Mouse (Mus musculus): ENCODE data around the gene Mrpl58. TPM values are rescaled to one million over a fixed set of nuclear protein-coding genes. Genes with fewer than 3 reads are reported as not detected.
"Not testable (repeated sequence)": the region's sequence is repeated elsewhere in the genome, so short reads cannot be mapped to it uniquely, and the experiment has no call there.

The Mrpl58 gene
- total RNA-seq, 4 experiments from 2014 or later = 79.1 to 92.9 (median 87.4) TPM

- DNase-seq (ENCODE audit: low spot score in 2 of 2) = peak; percentile 79 to 82
These were observed 21.6 kb upstream of the Mrpl58 start, which contains the start of gene Cdr2l for GRCm38 (mm10) chr11:115381743-115382539. TSS of gene Cdr2l (plus strand) at chr11:115381916.

- DNase-seq (ENCODE audit: low spot score in 2 of 2) = no peak
These were observed 20.7 kb upstream of the Mrpl58 start for GRCm38 (mm10) chr11:115382891-115383290.

GRCm38 (mm10) chr11:115383701-115384474 is 19.7 kb upstream of the Mrpl58 start:
- no peak for DNase-seq (ENCODE audit: low spot score in 2 of 2)

GRCm38 (mm10) chr11:115384587-115384986 is 19.0 kb upstream of the Mrpl58 start:
- no peak for DNase-seq (ENCODE audit: low spot score in 2 of 2)

GRCm38 (mm10) chr11:115386859-115387258 is 16.7 kb upstream of the Mrpl58 start:
- not testable (repeated sequence) for DNase-seq (ENCODE audit: low spot score in 2 of 2)

- no peak for DNase-seq (ENCODE audit: low spot score in 2 of 2)
These were observed 12.2 kb upstream of the Mrpl58 start for GRCm38 (mm10) chr11:115391358-115391757.

DNA sequence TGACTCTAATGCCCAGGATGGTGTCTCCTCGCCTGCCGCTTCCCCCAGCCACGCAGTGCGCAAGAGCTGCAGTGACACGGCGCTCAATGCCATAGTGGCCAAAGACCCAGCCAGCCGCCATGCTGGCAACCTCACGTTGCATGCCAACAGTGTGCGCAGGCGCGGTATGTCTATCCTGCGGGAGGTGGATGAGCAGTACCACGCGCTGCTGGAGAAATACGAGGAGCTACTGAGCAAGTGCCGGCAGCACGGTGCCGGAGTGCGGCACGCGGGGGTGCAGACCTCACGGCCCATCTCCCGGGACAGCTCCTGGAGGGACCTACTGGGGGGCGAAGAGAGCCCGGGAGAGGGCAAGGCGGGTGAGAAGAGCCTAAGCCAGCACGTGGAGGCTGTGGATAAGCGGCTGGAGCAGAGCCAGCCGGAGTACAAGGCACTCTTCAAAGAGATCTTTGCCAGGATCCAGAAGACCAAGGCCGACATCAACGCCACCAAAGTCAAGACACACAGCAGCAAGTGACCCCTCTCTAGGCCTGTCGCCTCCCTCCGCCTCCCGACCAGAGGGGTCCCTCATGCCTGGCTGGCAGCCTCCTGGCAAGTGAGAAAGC is 9.7 kb upstream of the Mrpl58 start:
- DNase-seq (ENCODE audit: low spot score in 2 of 2) = no peak

GRCm38 (mm10) chr11:115398085-115398484 is 5.5 kb upstream of the Mrpl58 start:
- no peak for DNase-seq (ENCODE audit: low spot score in 2 of 2)

- no peak for DNase-seq (ENCODE audit: low spot score in 2 of 2)
These were observed 3.4 kb upstream of the Mrpl58 start for GRCm38 (mm10) chr11:115400126-115400525.

GRCm38 (mm10) chr11:115400630-115401391 is 2.7 kb upstream of the Mrpl58 start:
- DNase-seq (ENCODE audit: low spot score in 2 of 2) = no peak

DNA sequence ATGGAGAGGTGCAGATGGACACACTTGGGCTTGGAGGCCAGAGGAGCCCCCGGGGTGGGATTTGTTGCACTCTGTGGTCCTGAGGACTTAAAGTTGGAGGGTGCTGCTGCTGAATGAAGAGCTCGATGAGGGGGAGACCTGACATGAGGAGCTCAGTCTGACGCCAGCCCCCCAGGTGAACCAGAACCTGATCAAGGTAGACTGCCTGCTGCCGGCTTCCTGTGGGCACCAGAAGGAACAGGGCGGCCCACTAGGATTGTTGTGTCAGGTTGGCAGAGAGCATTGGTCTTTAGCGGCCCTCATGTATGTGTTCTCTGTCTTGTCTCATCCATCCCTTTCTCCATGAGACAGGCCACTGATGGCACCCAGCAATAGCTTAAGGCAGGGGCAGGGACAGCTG is 2.2 kb downstream of the Mrpl58 start:
- no peak for DNase-seq (ENCODE audit: low spot score in 2 of 2)

DNA sequence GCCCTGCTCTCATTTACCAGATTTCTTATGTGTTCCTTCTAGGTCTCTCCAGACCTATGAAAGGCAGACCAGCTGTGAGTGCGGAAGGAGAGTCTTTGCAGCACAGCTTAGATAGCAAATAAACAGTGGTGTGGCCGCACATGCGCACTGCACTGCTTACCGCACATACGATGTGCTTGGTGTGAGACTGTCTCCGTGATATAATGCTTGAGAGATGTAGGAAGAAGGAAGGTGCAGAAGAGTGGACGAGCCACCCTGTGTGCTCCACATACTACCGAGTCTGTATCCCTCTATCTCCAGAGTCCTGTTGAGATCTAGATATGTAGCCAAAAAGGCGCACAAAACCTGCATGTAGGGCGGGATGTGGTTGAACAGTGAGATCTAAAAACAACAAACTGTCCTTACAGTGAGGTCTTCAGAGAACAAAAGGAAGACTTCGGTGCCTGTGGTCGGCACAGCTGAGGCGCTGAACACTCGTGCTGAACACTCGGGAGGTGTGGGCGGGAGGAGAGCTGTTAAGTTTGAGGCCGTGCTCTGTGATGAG is 3.4 kb downstream of the Mrpl58 start:
- DNase-seq (ENCODE audit: low spot score in 2 of 2) = no peak

DNA sequence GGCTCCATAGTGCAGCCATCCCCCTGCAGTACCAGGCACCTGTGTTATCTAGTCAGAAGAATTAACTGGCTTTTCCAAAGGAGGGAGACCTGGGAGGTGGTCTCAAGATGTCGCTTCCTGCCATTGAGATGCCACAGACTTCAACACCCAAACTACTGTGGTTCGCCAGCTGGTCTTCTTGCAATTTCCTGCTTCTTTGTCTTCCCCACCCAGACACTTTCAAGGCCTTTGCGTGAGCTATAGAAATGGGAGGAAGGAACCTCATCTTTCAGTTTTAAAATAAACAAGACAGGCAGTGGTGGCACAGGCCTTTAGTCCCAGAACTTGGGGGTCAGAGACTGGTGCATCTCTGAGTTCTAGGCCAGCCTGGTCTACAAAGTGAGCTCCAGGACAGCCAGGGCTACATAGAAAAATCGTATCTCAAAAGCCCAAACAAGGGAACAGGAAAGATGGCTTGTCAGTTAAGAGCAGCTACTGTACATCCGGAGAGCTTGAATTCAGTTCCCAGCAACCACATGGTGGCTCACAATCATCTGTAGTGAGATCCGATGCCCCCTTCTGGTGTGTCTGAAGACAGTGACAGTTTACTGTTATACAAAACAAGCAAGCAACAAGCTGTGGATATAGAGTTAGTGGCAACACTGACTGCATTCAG is 4.8 kb downstream of the Mrpl58 start:
- no peak for DNase-seq (ENCODE audit: low spot score in 2 of 2)

DNA sequence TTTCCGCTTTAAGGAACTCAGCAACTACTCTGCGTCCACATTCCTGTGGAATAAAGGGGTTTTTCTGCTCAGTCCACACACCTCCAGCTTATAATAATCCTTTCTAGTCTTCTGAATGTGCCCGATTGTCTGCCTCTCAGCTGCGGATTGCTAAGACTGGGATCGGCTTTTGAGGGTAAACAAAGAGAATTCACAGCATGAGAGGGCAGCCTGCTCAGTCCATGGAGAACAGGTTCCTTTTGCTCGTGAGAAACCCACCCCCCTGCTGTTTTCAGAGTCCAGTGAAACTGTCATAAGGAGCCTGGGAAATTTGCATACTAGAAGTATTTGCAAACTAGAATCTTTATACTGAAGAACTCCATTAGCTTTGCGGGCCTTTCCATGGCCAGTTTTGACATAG is 6.0 kb downstream of the Mrpl58 start:
- DNase-seq (ENCODE audit: low spot score in 2 of 2) = no peak

DNA sequence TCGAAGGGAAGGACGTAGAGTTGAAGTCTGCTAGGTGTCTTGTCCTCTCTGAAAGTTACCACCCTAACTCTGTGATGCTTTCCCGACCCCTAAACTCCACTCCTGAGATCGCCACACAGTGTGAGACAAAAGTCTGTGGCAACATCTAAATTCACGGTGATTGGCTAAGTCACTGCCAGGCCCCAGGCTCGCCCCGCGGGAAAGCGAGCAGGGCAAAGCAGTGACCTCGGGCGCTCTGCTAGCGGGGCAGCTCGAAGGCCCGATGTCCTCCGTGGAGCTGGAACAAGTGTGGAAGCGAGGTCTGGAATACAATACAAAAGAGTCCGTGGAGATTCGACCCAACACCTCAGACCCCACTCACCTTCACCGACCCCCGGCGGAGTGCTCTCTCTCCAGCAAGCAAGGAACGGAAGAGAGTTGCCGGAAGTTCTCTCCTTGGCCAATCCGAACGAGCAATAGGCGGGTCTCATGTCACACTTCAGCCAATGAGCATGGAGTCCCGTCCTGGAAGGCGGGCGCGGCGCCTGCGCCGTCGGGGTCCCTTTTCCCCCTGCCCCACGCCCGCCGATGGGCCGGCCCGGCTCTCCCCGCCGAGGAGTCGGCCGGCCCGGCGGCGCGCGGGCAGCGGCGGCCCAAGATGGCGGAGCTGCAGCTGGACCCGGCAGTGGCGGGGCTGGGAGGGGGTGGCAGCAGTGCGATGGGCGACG is 16.1 kb downstream of the Mrpl58 start, which contains the start of the genes Atp5h and Kctd2:
Gene Atp5h (minus strand): TSS at position 432 of the 707 bp plus-strand sequence.
Gene Kctd2 (plus strand): TSS at position 598 of the 707 bp plus-strand sequence.
- peak; percentile 90 to 94 for DNase-seq (ENCODE audit: low spot score in 2 of 2)

- DNase-seq (ENCODE audit: low spot score in 2 of 2) = peak; percentile 33 to 51
These were observed 17.0 kb downstream of the Mrpl58 start for GRCm38 (mm10) chr11:115420336-115421190.

DNA sequence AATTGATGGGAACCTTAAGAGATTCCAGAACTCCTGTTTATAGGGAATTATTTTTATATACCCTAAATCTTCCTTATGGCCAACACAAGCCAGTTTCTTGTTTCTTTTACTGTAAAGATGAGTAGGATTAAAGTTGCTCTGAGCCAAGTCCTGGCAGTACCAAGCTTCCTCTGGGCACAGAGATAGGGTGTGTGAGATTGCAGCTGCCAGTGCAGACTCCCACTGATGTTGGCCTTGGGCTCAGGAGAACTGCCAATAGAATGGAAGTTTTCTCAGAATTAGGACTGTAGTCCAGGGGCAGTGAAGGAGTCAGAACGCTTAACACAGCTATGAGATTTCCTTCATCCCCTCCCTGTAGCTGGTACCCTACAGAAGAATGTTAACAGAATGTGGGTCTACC is 17.8 kb downstream of the Mrpl58 start:
- DNase-seq (ENCODE audit: low spot score in 2 of 2) = no peak

- no peak for DNase-seq (ENCODE audit: low spot score in 2 of 2)
These were observed 18.4 kb downstream of the Mrpl58 start for GRCm38 (mm10) chr11:115421972-115422371.

DNA sequence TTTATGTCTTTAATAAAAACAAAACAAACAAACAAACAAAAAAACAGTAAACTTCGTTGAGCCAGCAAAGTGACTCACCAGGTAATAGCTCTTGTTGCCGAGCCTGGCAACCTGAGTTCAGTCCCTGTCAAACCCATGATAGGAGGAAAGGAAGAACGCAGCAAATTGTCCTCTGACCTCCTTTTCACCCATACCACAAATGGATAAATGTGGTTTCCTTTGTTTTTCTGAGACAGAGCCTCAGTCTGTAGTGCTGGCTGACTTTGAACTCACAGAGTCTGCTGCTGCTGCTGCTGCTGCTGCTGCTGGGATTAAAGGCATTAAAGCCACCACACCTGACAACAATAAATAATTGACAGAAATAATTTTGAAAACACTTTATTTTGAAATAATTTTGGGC is 19.5 kb downstream of the Mrpl58 start:
- no peak for DNase-seq (ENCODE audit: low spot score in 2 of 2)
